Mouse (Mus musculus) embryonic facial prominence, embryonic 12.5 days (tissue): ENCODE data around the gene Psors1c2. TPM values are rescaled to one million over a fixed set of nuclear protein-coding genes. Genes with fewer than 3 reads are reported as not detected.

ENCODE experiments used
- ATAC-seq: fragments of 200-750 bp; cut with Nextera tagmentation; 2 replicates; pipeline ENCODE4 v1.8.0; 2017; ENCODE audit not compliant: insufficient number of reproducible peaks, insufficient read depth, low FRiP score, low TSS enrichment
- H3K27ac ChIP-seq: fragments of 300-500 bp; sonication (generic); 2 replicates; pipeline ENCODE4 v1.5.1; 2016; ENCODE audit warnings: mild to moderate bottlenecking
- H3K27me3 ChIP-seq: fragments of 300-500 bp; sonication (generic); 2 replicates; pipeline ENCODE4 v1.6.1; 2016; ENCODE audit warnings: mild to moderate bottlenecking, moderate library complexity
- H3K36me3 ChIP-seq: fragments of 300-500 bp; sonication (generic); 2 replicates; pipeline ENCODE4 v1.6.1; 2016; ENCODE audit warnings: mild to moderate bottlenecking
- H3K4me1 ChIP-seq: fragments of 300-500 bp; sonication (generic); 2 replicates; pipeline ENCODE4 v1.6.1; 2016
- H3K4me2 ChIP-seq: fragments of 300-500 bp; sonication (generic); replicated peaks from 2 replicates; pipeline ENCODE4 v1.6.1; 2016; ENCODE audit warnings: mild to moderate bottlenecking, moderate library complexity
- H3K4me3 ChIP-seq: fragments of 300-500 bp; sonication (generic); 2 replicates; pipeline ENCODE4 v1.5.1; 2016; ENCODE audit warnings: mild to moderate bottlenecking
- H3K9ac ChIP-seq: fragments of 300-500 bp; sonication (generic); 2 replicates; pipeline ENCODE4 v1.6.1; 2016; ENCODE audit warnings: mild to moderate bottlenecking, moderate library complexity
- H3K9me3 ChIP-seq: fragments of 300-500 bp; sonication (generic); 2 replicates; pipeline ENCODE4 v1.6.1; 2016; ENCODE audit warnings: mild to moderate bottlenecking, moderate library complexity
- WGBS: fragments of 180-500 bp; shearing (Covaris S2); methylation state at CpG from one replicate; pipeline ENCODE4 v1.1.7; 2016; 5-methylcytosine and 5-hydroxymethylcytosine counted together
- polyA plus RNA-seq: library from polyadenylated mRNA; unstranded; fragments of >200 nt; fragmentation: Nextera tagmentation; extraction: Ambion mirVana; gene quantifications from 2 replicates; pipeline ENCODE4 v1.2.1, GENCODE M21; 2016

The Psors1c2 gene
- 1.3 and 1.6 TPM in 2 replicates for polyA plus RNA-seq

DNA sequence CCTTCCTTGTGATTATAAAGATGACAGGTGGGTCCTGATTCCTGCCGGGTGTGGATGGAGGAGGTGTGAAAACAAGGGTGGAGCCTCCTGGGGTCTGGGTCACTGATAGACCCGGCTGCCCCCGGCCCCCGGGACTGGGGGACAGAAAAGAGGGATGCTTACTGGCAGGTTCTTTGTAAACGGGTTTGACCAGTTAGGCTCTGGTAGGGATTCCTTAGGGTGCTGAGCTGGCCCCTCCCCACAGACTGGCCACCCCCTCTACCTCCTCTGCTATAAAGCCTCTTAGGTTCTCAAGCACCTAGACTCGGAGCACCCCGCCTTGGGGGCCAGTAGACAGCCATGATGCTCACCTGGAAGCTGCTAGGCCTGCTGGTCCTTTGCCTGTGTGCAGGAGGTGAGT is at the start of gene Psors1c2:
Gene Psors1c2, plus strand, starts transcription at position 301 of the 400 bp plus-strand sequence.
- Histone ChIP-seq H3K9me3 (no peaks in the 10 kb centered on the region), H3K4me3 (no peak within 1 kb of the TSS), H3K27me3 (no peaks in the 10 kb centered on the region), H3K9ac (no peak within 1 kb of the TSS), H3K4me1 (no peaks in the 10 kb centered on the region; the same call in 1 of the 2 replicates), H3K36me3 (peaks cover 29% of the 10 kb centered on the region), H3K4me2 (no peak within 1 kb of the TSS), H3K27ac (no peak within 1 kb of the TSS)
- no peak for ATAC-seq
- WGBS, result 44% methylated on average over 7 of the region's 7 CpGs

GRCm38 (mm10) chr17:35484066-35484465 is 48.9 kb upstream of the Psors1c2 start:
- H3K9ac ChIP-seq, result no peak overlapping the region
- H3K9me3 ChIP-seq, result no peaks in the 10 kb centered on the region
- H3K4me3 ChIP-seq, result no peak overlapping the region
- H3K4me1 ChIP-seq, result no peaks in the 10 kb centered on the region
- WGBS, result 2% methylated on average over 9 of the region's 9 CpGs
- ATAC-seq, result no peak
- no peaks in the 10 kb centered on the region; the same call in 1 of the 2 replicates for H3K27me3 ChIP-seq
- H3K27ac ChIP-seq, result no peak overlapping the region
- no peak overlapping the region for H3K4me2 ChIP-seq
- no peaks in the 10 kb centered on the region for H3K36me3 ChIP-seq

DNA sequence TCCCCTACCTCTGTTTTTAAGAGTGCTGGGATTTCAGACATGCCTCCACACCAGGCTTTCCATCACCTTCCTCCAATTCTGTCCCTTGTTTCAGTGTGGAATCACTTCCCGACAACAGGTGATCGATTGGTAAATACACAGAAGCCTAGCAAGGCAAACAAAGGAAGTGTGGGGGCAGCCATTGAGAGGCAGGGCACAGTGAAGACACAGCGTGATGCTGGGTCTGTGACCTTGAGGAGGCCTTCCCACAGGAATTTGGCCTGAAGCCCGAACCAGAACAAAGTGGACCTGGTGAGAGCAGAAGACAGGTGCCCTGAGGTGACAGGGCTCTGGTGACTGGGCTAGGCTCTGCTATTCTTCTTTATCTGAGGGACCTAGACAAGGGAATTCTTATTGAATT is 47.3 kb upstream of the Psors1c2 start:
- no peaks in the 10 kb centered on the region for H3K4me1 ChIP-seq
- no peak overlapping the region for H3K27ac ChIP-seq
- no peak overlapping the region for H3K9ac ChIP-seq
- H3K9me3 ChIP-seq, result no peaks in the 10 kb centered on the region
- no peak overlapping the region for H3K4me2 ChIP-seq
- 31% methylated on average over 4 of the region's 4 CpGs for WGBS
- ATAC-seq, result no peak
- H3K4me3 ChIP-seq, result no peak overlapping the region
- no peaks in the 10 kb centered on the region for H3K36me3 ChIP-seq
- H3K27me3 ChIP-seq, result no peaks in the 10 kb centered on the region; the same call in 1 of the 2 replicates

DNA sequence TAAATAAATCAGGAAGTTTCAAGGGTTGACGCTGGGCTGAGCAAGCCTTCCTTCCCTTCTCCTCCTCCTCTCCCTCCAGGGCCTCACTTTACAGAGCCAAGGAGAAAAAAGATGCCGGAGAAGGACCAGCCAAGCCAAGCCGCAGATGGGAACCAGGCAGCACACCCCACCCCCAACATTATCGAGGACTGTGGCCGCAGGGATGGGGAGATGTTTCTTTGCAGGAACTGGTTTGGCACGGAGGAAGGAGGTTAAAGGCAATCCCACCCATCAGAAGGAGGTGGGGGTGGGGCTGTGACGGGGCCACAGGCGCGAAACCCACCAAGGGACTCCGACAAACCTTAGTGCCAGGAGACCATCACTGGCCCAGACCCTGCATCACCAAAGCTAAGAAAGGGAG is 46.3 kb upstream of the Psors1c2 start:
- H3K4me1 ChIP-seq, result no peaks in the 10 kb centered on the region
- no peak overlapping the region for H3K4me3 ChIP-seq
- no peaks in the 10 kb centered on the region for H3K36me3 ChIP-seq
- H3K27ac ChIP-seq, result no peak overlapping the region
- H3K27me3 ChIP-seq, result no peaks in the 10 kb centered on the region; the same call in 1 of the 2 replicates
- 45% methylated on average over 10 of the region's 10 CpGs for WGBS
- H3K9ac ChIP-seq, result no peak overlapping the region
- H3K4me2 ChIP-seq, result no peak overlapping the region
- no peak for ATAC-seq
- no peaks in the 10 kb centered on the region for H3K9me3 ChIP-seq

- no peaks in the 10 kb centered on the region for H3K9me3 ChIP-seq
- no peak overlapping the region for H3K27ac ChIP-seq
- no peak overlapping the region for H3K4me2 ChIP-seq
- H3K36me3 ChIP-seq, result no peaks in the 10 kb centered on the region
- H3K27me3 ChIP-seq, result no peaks in the 10 kb centered on the region; the same call in 1 of the 2 replicates
- WGBS, result 90% methylated on average over 2 of the region's 2 CpGs
- H3K4me3 ChIP-seq, result no peak overlapping the region
- H3K4me1 ChIP-seq, result no peaks in the 10 kb centered on the region
- no peak overlapping the region for H3K9ac ChIP-seq
- no peak for ATAC-seq
Observed at GRCm38 (mm10) chr17:35488041-35488440, 45.0 kb upstream of the Psors1c2 start.

DNA sequence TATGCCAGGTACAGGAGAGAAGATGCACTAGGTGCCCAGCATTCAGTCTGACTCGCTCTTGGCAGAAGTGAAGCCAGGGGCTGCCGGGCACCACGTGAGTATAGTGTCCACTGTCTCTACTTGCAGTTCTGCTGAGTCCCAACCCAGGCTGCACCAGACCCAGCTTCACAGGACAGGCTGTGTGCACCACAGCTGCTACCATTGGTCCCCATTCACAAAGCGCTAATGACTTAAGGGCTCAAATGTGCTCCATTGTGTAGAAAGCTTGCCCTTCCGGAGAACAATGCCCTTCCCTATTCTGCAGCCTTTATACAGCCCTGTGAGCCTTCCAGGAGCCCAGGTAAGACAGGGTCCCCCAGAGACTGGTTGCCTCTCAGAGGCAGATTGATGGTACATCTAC is 42.7 kb upstream of the Psors1c2 start:
- no peak overlapping the region for H3K27ac ChIP-seq
- H3K4me3 ChIP-seq, result no peak overlapping the region
- ATAC-seq, result no peak
- no peaks in the 10 kb centered on the region for H3K27me3 ChIP-seq
- no peaks in the 10 kb centered on the region for H3K4me1 ChIP-seq
- no peak overlapping the region for H3K9ac ChIP-seq
- no peaks in the 10 kb centered on the region for H3K36me3 ChIP-seq
- H3K9me3 ChIP-seq, result no peaks in the 10 kb centered on the region
- no peak overlapping the region for H3K4me2 ChIP-seq
- 57% methylated on average over 5 of the region's 5 CpGs for WGBS

DNA sequence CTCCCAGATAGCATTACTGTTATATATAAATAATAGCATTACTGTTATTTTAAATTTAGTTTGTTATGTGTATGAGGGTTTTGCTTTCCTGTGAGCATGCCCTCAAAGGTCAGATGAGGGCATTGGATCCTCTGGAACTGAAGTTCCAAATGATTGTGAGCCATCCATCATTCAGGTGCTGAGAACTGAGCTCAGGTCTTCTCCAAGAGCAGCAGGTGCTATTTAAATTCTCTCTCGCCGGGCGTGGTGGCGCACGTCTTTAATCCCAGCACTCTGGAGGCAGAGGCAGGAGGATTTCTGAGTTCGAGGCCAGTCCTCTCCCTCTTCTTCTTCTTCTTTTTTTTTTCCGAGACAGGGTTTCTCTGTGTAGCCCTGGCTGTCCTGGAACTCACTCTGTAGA is 35.9 kb upstream of the Psors1c2 start:
- Histone ChIP-seq H3K4me2 (no peak overlapping the region), H3K9me3 (no peaks in the 10 kb centered on the region), H3K4me3 (no peak overlapping the region), H3K27me3 (no peaks in the 10 kb centered on the region), H3K27ac (no peak overlapping the region), H3K36me3 (no peaks in the 10 kb centered on the region), H3K4me1 (peaks cover 5% of the 10 kb centered on the region; the same call in 1 of the 2 replicates), H3K9ac (no peak overlapping the region)
- ATAC-seq, result no peak
- 93% methylated on average over 7 of the region's 7 CpGs for WGBS

DNA sequence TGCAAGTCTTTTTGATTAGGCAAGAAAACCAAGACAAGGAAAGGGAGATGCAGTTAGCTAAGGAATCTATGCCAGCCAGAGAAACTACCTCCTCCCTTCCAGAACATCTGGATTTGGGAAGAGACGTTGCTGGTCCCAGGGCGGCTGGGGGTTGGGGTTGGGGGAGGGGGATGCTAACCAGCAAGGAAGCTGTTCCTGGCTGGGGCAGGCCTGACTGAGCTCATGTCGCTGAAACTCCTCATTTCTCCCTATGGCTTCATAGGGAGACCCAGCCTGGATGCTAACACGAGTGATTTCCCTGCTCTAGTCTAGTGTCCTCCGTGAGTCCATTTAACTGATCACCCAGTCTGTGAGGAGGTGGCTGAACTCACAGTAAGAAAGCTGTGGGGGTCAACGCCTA is 30.8 kb upstream of the Psors1c2 start:
- WGBS, result 3% methylated on average over 6 of the region's 6 CpGs
- ATAC-seq, result no peak; the same call in 1 of the 2 replicates
- peaks cover 33% of the 10 kb centered on the region for H3K27me3 ChIP-seq
- no peak overlapping the region for H3K9ac ChIP-seq
- no peak overlapping the region for H3K4me2 ChIP-seq
- H3K9me3 ChIP-seq, result no peaks in the 10 kb centered on the region
- H3K36me3 ChIP-seq, result no peaks in the 10 kb centered on the region
- H3K4me3 ChIP-seq, result no peak overlapping the region
- H3K27ac ChIP-seq, result peak overlapping the region; percentile 68
- peaks cover 12% of the 10 kb centered on the region for H3K4me1 ChIP-seq

GRCm38 (mm10) chr17:35502762-35503161 is 30.2 kb upstream of the Psors1c2 start:
- Histone ChIP-seq H3K4me1 (peaks cover 12% of the 10 kb centered on the region), H3K9ac (no peak overlapping the region), H3K36me3 (no peaks in the 10 kb centered on the region), H3K9me3 (no peaks in the 10 kb centered on the region), H3K27ac (peak overlapping the region; percentile 68), H3K27me3 (peaks cover 38% of the 10 kb centered on the region), H3K4me2 (no peak overlapping the region), H3K4me3 (no peak overlapping the region)
- no peak for ATAC-seq
- WGBS, result 56% methylated on average over 5 of the region's 5 CpGs

DNA sequence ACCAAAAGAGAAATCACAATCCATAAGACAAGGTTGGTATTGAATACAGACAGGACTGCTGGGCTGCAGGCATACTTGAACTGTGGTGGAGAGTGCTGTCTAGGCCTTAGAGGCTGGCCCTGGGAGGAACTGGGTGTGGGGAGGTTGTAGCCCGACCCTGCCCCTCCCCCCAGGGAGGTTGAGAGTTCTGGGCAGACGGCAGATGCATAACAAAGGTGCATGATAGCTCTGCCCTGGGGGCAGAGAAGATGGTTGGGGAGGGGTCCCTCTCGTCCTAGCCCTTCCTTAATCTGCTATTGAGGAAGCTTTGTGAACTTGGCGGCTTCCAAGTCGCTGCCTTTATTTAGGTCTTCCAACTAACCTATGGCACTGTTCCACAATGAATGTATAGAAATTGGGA is 29.2 kb upstream of the Psors1c2 start:
- H3K4me2 ChIP-seq, result no peak overlapping the region
- no peak overlapping the region for H3K4me3 ChIP-seq
- H3K9ac ChIP-seq, result no peak overlapping the region
- no peak overlapping the region for H3K27ac ChIP-seq
- ATAC-seq, result no peak
- WGBS, result 19% methylated on average over 5 of the region's 5 CpGs
- no peaks in the 10 kb centered on the region for H3K9me3 ChIP-seq
- H3K4me1 ChIP-seq, result peaks cover 12% of the 10 kb centered on the region
- H3K36me3 ChIP-seq, result no peaks in the 10 kb centered on the region
- H3K27me3 ChIP-seq, result peaks cover 42% of the 10 kb centered on the region

DNA sequence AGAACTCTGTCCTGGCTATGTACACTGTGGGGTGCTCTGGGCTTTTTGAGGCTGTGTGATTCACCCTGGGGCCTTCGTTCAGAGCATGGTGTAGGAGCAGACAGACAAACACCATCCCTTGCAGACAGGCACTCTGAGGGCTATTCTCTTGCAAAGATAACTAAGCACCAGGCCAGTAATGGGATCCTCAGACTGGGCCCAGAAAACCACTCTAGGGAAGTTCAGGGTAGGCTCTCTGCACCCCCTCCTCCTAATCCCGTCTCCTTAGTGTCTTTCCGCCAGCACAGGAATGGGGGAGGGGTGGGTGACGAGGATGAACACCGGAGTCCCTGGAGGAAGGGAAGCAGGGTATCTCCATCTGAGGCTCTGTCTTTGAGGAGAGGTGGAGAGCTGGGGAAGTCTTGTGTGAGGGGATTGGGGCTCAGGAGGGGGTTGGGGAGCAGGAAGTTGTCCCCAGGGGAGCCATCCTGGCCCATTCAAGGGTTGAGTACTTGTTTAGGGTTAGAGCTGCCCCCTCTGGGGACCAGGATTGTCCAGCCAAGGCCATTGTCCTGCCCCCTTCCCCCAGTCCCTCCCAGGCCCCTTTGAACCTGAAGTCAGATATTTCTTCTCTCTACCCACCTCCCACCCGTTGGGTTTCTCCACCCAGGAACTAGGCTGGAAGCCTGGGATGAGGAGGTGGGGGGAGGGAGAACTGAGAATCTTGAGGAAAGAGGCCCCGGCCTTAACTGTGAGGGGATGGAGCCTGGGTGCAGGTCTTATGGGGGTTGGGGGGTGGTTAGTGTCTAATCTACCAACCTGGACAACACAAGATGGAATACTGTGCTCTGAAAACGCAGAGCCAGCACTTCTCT is 28.1 kb upstream of the Psors1c2 start:
- Histone ChIP-seq H3K9ac (no peak overlapping the region), H3K4me2 (no peak overlapping the region), H3K9me3 (no peaks in the 10 kb centered on the region), H3K4me3 (no peak overlapping the region), H3K36me3 (no peaks in the 10 kb centered on the region), H3K27ac (no peak overlapping the region), H3K27me3 (peaks cover 50% of the 10 kb centered on the region), H3K4me1 (peaks cover 15% of the 10 kb centered on the region)
- no peak for ATAC-seq
- 25% methylated on average over 8 of the region's 8 CpGs for WGBS

DNA sequence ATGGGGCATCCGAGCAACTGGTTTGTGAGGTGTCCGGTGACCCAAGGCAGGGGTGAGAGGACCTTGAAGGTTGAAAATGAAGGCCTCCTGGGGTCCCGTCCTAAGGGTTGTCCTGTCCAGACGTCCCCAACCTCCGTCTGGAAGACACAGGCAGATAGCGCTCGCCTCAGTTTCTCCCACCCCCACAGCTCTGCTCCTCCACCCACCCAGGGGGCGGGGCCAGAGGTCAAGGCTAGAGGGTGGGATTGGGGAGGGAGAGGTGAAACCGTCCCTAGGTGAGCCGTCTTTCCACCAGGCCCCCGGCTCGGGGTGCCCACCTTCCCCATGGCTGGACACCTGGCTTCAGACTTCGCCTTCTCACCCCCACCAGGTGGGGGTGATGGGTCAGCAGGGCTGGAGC is 27.2 kb upstream of the Psors1c2 start, which contains the start of gene Pou5f1:
Gene Pou5f1, plus strand, starts transcription at position 243 of the 400 bp plus-strand sequence.
- no peak within 1 kb of the TSS for H3K4me2 ChIP-seq
- peaks cover 50% of the 10 kb centered on the region for H3K27me3 ChIP-seq
- no peak within 1 kb of the TSS for H3K4me3 ChIP-seq
- ATAC-seq, result no peak
- no peak within 1 kb of the TSS for H3K9ac ChIP-seq
- H3K9me3 ChIP-seq, result no peaks in the 10 kb centered on the region
- H3K36me3 ChIP-seq, result no peaks in the 10 kb centered on the region
- WGBS, result 25% methylated on average over 13 of the region's 13 CpGs
- H3K27ac ChIP-seq, result no peak within 1 kb of the TSS
- H3K4me1 ChIP-seq, result peaks cover 15% of the 10 kb centered on the region
